Mouse (Mus musculus) heart, embryonic 11.5 days (tissue): ENCODE data around the gene Ctso. TPM values are rescaled to one million over a fixed set of nuclear protein-coding genes. Genes with fewer than 3 reads are reported as not detected.

Source experiments
- ATAC-seq: fragments of 200-750 bp; cut with Nextera tagmentation; replicated peaks from 2 replicates; pipeline ENCODE4 v1.8.0; 2017; ENCODE audit warnings: moderate library complexity; ENCODE audit not compliant: insufficient number of reproducible peaks, low FRiP score, low TSS enrichment
- H3K27ac ChIP-seq: fragments of 300-500 bp; sonication (generic); 2 replicates; pipeline ENCODE4 v1.5.1; 2014; ENCODE audit warnings: mild to moderate bottlenecking, low read depth, low read length
- H3K27me3 ChIP-seq: fragments of 300-500 bp; sonication (generic); 2 replicates; pipeline ENCODE4 v1.6.1; 2014; ENCODE audit warnings: mild to moderate bottlenecking, low read length, mixed read lengths; ENCODE audit not compliant: control insufficient read depth, insufficient read depth
- H3K36me3 ChIP-seq: fragments of 300-500 bp; sonication (generic); 2 replicates; pipeline ENCODE4 v1.6.1; 2014; ENCODE audit warnings: mild to moderate bottlenecking, low read length, moderate library complexity, mixed read lengths; ENCODE audit not compliant: control insufficient read depth, insufficient read depth
- H3K4me1 ChIP-seq: fragments of 300-500 bp; sonication (generic); 2 replicates; pipeline ENCODE4 v1.6.1; 2014; ENCODE audit warnings: low read length; ENCODE audit not compliant: control insufficient read depth, insufficient read depth
- H3K4me2 ChIP-seq: fragments of 300-500 bp; sonication (generic); 2 replicates; pipeline ENCODE4 v1.6.1; 2014; ENCODE audit warnings: mild to moderate bottlenecking, moderate library complexity
- H3K4me3 ChIP-seq: fragments of 300-500 bp; sonication (generic); 2 replicates; pipeline ENCODE4 v1.5.1; 2014; ENCODE audit warnings: low read depth, low read length
- H3K9ac ChIP-seq: fragments of 300-500 bp; sonication (generic); 2 replicates; pipeline ENCODE4 v1.6.1; 2014; ENCODE audit warnings: mild to moderate bottlenecking, low read depth, low read length, moderate library complexity
- H3K9me3 ChIP-seq: fragments of 300-500 bp; sonication (generic); replicated peaks from 2 replicates; pipeline ENCODE4 v1.6.1; 2016; ENCODE audit warnings: low read length; ENCODE audit not compliant: control insufficient read depth
- WGBS: fragments of 180-500 bp; shearing (Covaris S2); extraction: QIAGEN DNeasy Blood & Tissue Kit; methylation state at CpG from one replicate; pipeline ENCODE4 v1.1.7; 2014; ENCODE audit not compliant: insufficient replicate concordance; 5-methylcytosine and 5-hydroxymethylcytosine counted together
- polyA plus RNA-seq: library from polyadenylated mRNA; unstranded; fragments of >200 nt; fragmentation: Nextera tagmentation; extraction: Ambion mirVana; gene quantifications from 2 replicates; pipeline ENCODE4 v1.2.1, GENCODE M21; 2014

Gene Ctso
- polyA plus RNA-seq, 1 experiment from 2014 or later = 17.0 TPM

DNA sequence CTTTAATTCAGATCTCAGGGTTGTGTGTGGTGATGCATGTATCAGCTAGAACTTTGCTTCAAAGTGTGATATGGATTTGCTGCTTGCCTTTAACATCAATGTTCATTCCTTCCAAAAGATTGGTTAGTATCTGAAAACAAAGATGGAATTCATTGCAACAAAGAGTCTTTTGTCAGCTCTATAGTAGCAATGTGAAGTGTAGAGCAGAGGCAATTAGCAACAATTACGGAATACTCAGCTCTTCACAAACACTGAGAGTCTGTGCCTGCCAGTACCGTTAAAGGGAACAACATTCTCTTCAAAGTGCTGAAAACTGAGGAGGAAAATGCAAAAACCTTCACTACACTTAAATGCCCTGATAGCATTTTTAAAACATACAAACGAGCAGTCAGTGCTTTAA, 12.7 kb upstream of the Ctso start:
- WGBS = 62% methylated on average over 3 of the region's 3 CpGs
- H3K27me3 ChIP-seq = no peaks in the 10 kb centered on the region
- H3K36me3 ChIP-seq = no peaks in the 10 kb centered on the region
- no peak overlapping the region for H3K4me2 ChIP-seq
- no peak overlapping the region for H3K9ac ChIP-seq
- H3K27ac ChIP-seq = no peak overlapping the region
- no peak for ATAC-seq
- no peak overlapping the region for H3K4me3 ChIP-seq
- peaks cover 3% of the 10 kb centered on the region; the same call in 1 of the 2 replicates for H3K4me1 ChIP-seq
- no peaks in the 10 kb centered on the region for H3K9me3 ChIP-seq

DNA sequence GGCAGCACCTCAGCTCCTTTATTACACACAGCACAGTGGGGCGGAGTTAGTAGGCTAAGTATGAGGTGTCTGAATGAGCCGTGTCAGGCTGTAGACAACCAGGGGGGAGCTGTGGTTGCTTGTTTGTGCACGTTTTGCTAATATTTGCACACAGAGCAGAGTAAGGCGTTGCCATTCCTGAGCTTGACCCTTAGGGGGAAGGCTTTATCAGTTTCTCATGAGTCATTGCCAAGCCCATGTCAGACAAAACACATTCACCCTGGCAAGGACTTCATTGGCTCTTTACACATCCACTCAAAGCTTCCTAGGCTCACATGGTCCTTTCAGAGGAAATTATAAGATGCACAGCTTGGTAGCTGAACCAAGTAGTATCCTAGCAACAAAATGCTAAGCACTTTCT, 9.5 kb upstream of the Ctso start:
- peaks cover 3% of the 10 kb centered on the region; the same call in 1 of the 2 replicates for H3K4me1 ChIP-seq
- WGBS = 50% methylated on average over 4 of the region's 4 CpGs
- no peak overlapping the region for H3K4me2 ChIP-seq
- H3K9me3 ChIP-seq = no peaks in the 10 kb centered on the region
- no peak overlapping the region for H3K4me3 ChIP-seq
- no peak for ATAC-seq
- no peak overlapping the region for H3K27ac ChIP-seq
- no peak overlapping the region for H3K9ac ChIP-seq
- H3K27me3 ChIP-seq = no peaks in the 10 kb centered on the region
- H3K36me3 ChIP-seq = no peaks in the 10 kb centered on the region

DNA sequence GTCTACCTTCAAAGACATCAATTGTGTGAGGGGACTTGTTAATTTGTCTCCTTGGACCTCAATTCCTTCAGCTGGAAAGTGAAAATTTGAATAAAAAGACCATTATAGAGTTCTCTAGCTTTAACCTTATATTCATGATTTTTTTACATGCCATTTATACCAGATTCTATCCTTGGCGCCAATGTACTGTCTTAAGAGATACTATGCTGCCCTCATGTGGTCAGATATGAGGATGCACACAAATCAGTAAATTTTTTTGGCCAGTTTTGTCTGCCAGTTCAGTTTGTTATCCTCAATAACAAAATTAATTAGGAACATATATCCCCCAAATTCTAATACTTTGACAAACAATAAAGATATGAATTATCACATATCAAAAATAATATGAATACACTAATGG, 7.5 kb upstream of the Ctso start:
- H3K4me2 ChIP-seq = no peak overlapping the region
- peaks cover 3% of the 10 kb centered on the region; the same call in 1 of the 2 replicates for H3K4me1 ChIP-seq
- H3K36me3 ChIP-seq = no peaks in the 10 kb centered on the region
- no peak overlapping the region for H3K4me3 ChIP-seq
- no peaks in the 10 kb centered on the region for H3K27me3 ChIP-seq
- no peak for ATAC-seq
- H3K9ac ChIP-seq = no peak overlapping the region
- 9% methylated on average over 1 of the region's 1 CpGs for WGBS
- H3K27ac ChIP-seq = no peak overlapping the region
- no peaks in the 10 kb centered on the region for H3K9me3 ChIP-seq

DNA sequence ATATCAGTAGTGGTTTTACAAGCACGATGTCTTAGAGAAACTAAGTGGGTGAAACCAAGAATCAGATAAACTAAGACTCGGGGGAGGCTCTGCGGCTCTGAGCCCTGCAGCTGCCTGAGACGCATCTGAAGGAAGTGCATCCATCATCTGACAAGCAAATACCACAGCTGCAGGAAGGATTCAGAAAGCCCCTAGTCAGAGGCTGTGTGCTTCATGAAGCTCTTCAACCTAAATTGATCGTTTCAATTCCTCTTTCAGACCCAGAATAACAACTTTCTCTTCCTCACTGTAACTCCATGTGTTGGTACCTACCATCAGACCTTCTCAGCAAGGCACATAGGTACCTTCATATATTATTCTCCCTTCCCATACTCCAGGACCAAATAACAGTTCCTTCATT, 6.5 kb upstream of the Ctso start:
- no peaks in the 10 kb centered on the region for H3K36me3 ChIP-seq
- H3K27me3 ChIP-seq = no peaks in the 10 kb centered on the region
- 28% methylated on average over 5 of the region's 5 CpGs for WGBS
- H3K9me3 ChIP-seq = no peaks in the 10 kb centered on the region
- H3K4me1 ChIP-seq = peaks cover 3% of the 10 kb centered on the region; the same call in 1 of the 2 replicates
- no peak overlapping the region for H3K27ac ChIP-seq
- no peak overlapping the region for H3K4me3 ChIP-seq
- H3K9ac ChIP-seq = no peak overlapping the region
- ATAC-seq = no peak
- no peak overlapping the region for H3K4me2 ChIP-seq

DNA sequence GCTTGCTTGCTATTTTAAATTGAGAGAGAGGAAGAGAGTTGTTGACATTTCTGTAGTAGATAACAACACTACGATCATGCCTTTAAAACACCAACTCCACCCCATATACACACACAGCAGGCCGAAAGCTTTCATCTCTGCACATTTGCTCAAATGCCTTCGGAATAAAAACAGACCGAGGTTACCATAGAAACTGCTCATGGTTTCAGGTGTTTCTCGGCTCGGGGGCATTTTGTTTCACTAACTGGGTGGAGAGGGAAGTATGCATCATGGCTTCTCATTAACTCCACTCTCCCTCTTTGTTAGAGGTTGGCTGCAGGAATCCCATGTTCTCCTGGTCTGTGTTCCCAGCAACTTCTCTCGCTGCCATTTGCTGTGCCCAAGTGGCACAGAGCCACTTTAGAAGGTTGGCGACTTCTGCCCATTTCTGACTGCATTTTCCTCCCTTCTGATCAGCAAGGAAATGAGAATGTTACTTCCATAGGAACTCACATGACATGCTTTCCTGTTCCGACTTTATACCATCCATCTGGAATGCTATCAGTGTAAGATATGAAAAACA, 5.6 kb upstream of the Ctso start:
- Histone ChIP-seq H3K4me1 (peaks cover 3% of the 10 kb centered on the region; the same call in 1 of the 2 replicates), H3K36me3 (no peaks in the 10 kb centered on the region), H3K27me3 (no peaks in the 10 kb centered on the region), H3K27ac (no peak overlapping the region), H3K4me2 (no peak overlapping the region), H3K9me3 (no peaks in the 10 kb centered on the region), H3K9ac (no peak overlapping the region), H3K4me3 (no peak overlapping the region)
- ATAC-seq = no peak
- WGBS = 66% methylated on average over 9 of the region's 9 CpGs

DNA sequence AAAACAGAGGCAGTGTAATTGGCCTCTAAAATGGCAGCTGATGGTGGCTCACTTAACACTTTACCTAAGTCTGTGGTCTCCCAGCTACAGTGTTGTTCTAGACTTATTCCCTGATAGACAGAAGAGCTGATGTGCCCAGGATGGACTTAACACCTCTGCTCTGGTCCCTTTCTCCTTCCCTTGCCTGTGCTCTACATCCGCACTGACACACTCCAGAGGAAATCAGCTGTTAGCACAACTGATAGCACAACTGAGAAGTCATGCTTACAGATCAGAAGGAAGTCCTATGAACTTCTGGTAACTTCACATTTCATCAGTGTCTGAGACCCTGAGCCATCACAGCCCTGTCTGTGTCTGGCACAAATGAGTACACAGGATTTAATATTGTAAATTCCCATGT, 3.3 kb upstream of the Ctso start:
- no peaks in the 10 kb centered on the region for H3K36me3 ChIP-seq
- H3K4me2 ChIP-seq = no peak overlapping the region
- ATAC-seq = no peak
- no peak overlapping the region for H3K9ac ChIP-seq
- H3K27ac ChIP-seq = no peak overlapping the region
- no peaks in the 10 kb centered on the region for H3K27me3 ChIP-seq
- 24% methylated on average over 1 of the region's 1 CpGs for WGBS
- no peaks in the 10 kb centered on the region for H3K4me1 ChIP-seq
- H3K4me3 ChIP-seq = no peak overlapping the region
- H3K9me3 ChIP-seq = no peaks in the 10 kb centered on the region

DNA sequence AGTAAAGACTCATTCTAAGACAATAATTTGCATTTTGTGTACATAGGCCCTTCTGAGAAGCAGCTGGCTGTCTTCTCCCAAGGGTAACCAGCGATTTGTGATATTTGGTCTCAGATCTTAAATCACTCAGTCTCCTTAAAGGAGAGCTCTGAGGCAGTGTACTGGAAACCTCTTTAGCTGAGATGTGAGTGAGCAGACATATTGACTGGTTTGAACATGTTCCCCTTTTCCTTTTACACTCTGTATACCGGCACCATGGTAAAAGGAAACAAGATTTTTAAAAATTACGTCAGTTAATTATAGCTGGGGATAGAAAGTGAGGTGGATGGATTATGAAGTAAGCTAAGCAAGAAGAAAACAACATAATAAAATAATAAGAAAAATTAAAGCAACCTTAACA, 706 bp upstream of the Ctso start:
- no peak overlapping the region for H3K4me3 ChIP-seq
- no peaks in the 10 kb centered on the region for H3K36me3 ChIP-seq
- no peak for ATAC-seq
- H3K27ac ChIP-seq = no peak overlapping the region
- H3K27me3 ChIP-seq = no peaks in the 10 kb centered on the region
- no peak overlapping the region for H3K9ac ChIP-seq
- H3K9me3 ChIP-seq = no peaks in the 10 kb centered on the region
- WGBS = 72% methylated on average over 3 of the region's 3 CpGs
- H3K4me1 ChIP-seq = no peaks in the 10 kb centered on the region
- H3K4me2 ChIP-seq = no peak overlapping the region

DNA sequence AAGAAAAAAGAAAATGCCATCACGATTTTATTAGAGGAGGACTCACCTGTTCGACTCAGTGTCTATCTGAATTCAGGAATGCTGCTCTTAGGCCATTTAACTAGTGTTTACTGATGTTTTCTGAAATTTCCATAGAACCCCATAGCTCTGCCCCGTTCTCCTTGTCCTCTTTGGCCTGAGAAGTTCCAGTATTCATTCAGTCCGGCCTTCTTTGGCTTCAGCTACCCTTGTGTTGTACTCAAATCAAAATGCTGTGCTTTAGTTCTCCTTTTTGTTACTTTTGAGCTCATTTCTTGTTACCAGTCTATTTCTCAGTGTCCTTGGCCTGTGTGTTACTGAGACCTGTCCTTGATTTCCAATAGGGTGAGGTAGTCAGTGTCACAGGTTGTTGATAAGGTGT, 947 bp downstream of the Ctso start:
- no peak for ATAC-seq
- no peaks in the 10 kb centered on the region for H3K27me3 ChIP-seq
- no peak overlapping the region for H3K4me3 ChIP-seq
- no peak overlapping the region for H3K27ac ChIP-seq
- H3K4me2 ChIP-seq = peak overlapping the region; percentile 57; the same call in 1 of the 2 replicates
- no peaks in the 10 kb centered on the region for H3K4me1 ChIP-seq
- H3K9ac ChIP-seq = no peak overlapping the region
- H3K36me3 ChIP-seq = no peaks in the 10 kb centered on the region
- no peaks in the 10 kb centered on the region for H3K9me3 ChIP-seq
- 76% methylated on average over 4 of the region's 4 CpGs for WGBS

DNA sequence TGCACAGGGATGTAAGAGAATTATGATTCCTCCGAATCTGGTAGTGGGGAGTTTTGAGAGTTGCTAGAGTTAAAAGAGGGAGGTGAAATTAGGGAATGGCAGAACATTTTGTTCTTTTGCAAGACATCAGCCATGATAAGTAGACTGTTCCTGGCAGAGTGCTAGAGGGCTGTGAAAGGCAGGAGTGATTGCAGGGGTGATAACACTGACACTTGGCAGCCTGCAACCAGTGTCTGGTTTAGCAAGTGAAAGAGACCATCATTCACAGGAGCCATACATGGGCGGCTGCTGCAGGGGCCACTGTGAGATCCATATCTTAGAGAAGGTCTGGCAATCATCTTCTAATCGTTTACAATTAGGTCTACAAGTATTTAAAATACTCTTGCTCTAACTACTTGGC, 6.5 kb downstream of the Ctso start:
- WGBS = 29% methylated on average over 3 of the region's 3 CpGs
- ATAC-seq = no peak

More for the DNA sequence above, 6.5 kb downstream of the Ctso start:
- no peaks in the 10 kb centered on the region for H3K36me3 ChIP-seq
- H3K9ac ChIP-seq = no peak overlapping the region
- H3K4me2 ChIP-seq = no peak overlapping the region
- H3K4me3 ChIP-seq = no peak overlapping the region
- no peaks in the 10 kb centered on the region for H3K9me3 ChIP-seq
- H3K27ac ChIP-seq = no peak overlapping the region
- H3K27me3 ChIP-seq = no peaks in the 10 kb centered on the region
- no peaks in the 10 kb centered on the region for H3K4me1 ChIP-seq
